Mouse (Mus musculus) adipose tissue, adult 10 weeks (tissue): ENCODE measurements around the gene Rpl13. TPM values are rescaled to one million over a fixed set of nuclear protein-coding genes. Genes with fewer than 3 reads are reported as not detected.

Experiments used
- polyA plus RNA-seq: library from polyadenylated mRNA; stranded (reverse); fragments of 350-450 nt; fragmentation: Illumina TruSeq; extraction: RNeasy Lipid Tissue Mini Kit (QIAGEN cat#74804); gene quantifications from one replicate; pipeline ENCODE4 v1.2.3, GENCODE M21; 2014; ENCODE audit warnings: low read depth, low replicate concordance

Gene Rpl13
- 1,154 TPM for polyA plus RNA-seq

DNA sequence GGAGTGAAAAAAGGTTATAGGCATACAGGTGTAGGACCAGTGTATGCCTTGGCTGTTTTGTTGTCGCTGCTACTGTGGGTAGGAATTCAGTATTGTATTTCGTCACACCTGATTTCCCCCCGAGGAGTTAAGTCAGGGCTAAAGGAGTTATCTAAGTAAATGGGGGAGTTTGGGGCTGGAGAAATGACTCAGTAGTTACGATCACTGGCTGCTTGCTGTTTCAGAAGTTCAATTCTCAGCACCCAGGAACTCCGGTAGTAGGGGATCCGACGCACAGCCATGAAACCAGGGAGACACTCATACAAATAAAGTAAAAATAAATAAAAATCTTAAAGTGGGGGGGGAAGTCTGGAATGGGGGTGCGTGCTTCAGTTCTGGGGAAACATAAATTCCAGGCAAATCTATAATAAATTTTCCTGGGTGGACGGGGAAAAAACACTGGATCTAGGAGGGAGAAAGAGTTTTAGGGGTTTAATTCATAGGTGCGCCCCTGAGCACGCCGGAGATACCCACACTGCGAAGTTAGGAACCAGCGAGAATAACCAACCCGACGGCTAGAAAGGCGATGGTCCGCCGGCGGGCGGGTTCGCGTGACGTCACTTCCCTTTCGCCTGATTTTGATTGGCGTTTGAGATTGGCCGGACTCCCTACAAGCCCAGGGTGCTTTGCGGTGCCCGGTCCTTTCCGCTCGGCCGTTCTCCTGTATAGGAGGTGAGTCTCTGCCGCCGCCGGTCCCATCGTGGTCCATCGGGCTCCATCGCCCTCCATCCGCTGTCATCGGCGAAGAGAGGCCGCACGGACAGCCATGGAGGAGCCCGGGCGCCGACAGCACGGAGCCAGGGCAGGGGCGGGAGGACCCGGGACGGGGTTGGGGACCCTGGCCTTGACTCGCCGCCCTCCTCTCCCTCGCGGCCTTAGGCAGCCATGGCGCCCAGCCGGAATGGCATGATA is at the start of gene Rpl13:
Gene Rpl13, plus strand, starts transcription at position 616 of the 951 bp plus-strand sequence.

DNA sequence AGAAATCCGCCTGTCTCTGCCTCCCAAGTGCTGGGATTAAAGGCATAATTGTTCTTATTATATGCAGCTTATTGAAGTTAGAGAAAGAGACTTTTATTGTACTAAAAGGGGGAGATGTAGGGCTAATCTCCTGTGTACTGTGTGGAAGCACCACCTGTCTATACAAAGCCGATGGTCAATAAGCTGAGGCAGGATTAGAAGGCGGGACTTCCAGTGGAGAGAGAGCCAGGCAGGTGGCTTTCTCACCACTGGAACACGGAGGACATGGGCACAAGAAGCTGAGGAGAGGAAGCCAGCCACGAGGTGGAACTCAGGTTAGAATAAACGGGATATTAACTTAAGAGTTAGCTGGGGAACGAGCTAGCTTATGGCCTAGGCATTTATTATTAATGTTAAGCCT is 39.4 kb upstream of the Rpl13 start, which contains the start of gene Spg7:
Gene Spg7, plus strand, starts transcription at position 222 of the 400 bp plus-strand sequence.

DNA sequence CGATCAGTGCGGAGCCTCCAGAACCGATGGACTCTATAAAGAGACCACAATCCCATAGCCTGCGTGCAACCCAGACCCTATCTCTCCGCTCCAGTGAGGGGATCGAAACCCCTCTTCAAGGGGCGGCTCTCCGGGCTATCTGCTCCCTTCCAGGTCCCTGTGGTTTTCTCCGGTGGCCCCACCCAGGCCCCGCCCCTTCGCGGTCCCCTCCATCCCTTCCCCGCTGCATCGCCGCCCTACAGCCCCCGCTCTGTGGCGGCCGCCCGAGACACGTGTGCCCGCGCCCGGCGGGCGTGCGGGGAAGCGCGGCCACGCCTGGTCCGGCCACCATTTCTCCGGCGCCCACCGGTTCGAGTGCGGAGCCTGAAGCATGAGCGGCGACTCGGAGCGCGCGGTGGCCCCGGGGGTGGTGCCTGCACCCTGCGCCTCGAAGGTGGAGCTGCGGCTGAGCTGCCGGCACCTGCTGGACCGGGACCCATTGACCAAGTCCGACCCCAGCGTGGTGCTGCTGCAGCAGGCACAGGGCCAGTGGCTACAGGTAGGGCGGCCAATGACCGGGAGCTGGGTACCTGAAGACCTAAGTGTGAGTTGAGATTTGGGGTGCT is 15.1 kb downstream of the Rpl13 start, which contains the start of gene Cpne7:
Gene Cpne7, plus strand, starts transcription at position 248 of the 605 bp plus-strand sequence.

Other genes with a start within 250 kb of the Rpl13 start
- 50.9 TPM for gene Ankrd11, start 60.1 kb upstream of the Rpl13 start, polyA plus RNA-seq
- gene Spg7, start 39.4 kb upstream of the Rpl13 start, polyA plus RNA-seq: 79.3 TPM
- 2.2 TPM for gene Cpne7, start 15.0 kb downstream of the Rpl13 start, polyA plus RNA-seq
- 48.9 TPM for gene Sult5a1, start 56.0 kb downstream of the Rpl13 start, polyA plus RNA-seq
- 79.5 TPM for gene Dpep1, start 83.9 kb downstream of the Rpl13 start, polyA plus RNA-seq
- gene Chmp1a, start 110.4 kb downstream of the Rpl13 start, polyA plus RNA-seq: 103 TPM
- gene Spata33, start 110.5 kb downstream of the Rpl13 start, polyA plus RNA-seq: 30.3 TPM
- gene Cdk10, start 122.5 kb downstream of the Rpl13 start, polyA plus RNA-seq: 53.8 TPM
- 8.1 TPM for gene Spata2l, start 133.9 kb downstream of the Rpl13 start, polyA plus RNA-seq
- gene Zfp276, start 151.8 kb downstream of the Rpl13 start, polyA plus RNA-seq: 19.5 TPM
- gene Vps9d1, start 152.0 kb downstream of the Rpl13 start, polyA plus RNA-seq: 21.3 TPM
- 42.5 TPM for gene Fanca, start 216.2 kb downstream of the Rpl13 start, polyA plus RNA-seq
- 2.4 TPM for gene Spire2, start 230.4 kb downstream of the Rpl13 start, polyA plus RNA-seq